Mouse (Mus musculus) retina, postnatal 7 days (tissue): ENCODE data around the gene Katnb1.
A peak's percentile ranks its signal among the peaks of the same experiment; 100 is the strongest.

ENCODE experiments used
- DNase-seq: peaks from one replicate; pipeline ENCODE4 v3.0.0-alpha.2; 2012; ENCODE audit warnings: low read depth, low spot score

Katnb1 gene

GRCm38 (mm10) chr8:95080381-95081341, at the start of gene Katnb1:
Gene Katnb1 (plus strand): TSS chr8:95081186.
- DNase-seq = peak; percentile 99

DNA sequence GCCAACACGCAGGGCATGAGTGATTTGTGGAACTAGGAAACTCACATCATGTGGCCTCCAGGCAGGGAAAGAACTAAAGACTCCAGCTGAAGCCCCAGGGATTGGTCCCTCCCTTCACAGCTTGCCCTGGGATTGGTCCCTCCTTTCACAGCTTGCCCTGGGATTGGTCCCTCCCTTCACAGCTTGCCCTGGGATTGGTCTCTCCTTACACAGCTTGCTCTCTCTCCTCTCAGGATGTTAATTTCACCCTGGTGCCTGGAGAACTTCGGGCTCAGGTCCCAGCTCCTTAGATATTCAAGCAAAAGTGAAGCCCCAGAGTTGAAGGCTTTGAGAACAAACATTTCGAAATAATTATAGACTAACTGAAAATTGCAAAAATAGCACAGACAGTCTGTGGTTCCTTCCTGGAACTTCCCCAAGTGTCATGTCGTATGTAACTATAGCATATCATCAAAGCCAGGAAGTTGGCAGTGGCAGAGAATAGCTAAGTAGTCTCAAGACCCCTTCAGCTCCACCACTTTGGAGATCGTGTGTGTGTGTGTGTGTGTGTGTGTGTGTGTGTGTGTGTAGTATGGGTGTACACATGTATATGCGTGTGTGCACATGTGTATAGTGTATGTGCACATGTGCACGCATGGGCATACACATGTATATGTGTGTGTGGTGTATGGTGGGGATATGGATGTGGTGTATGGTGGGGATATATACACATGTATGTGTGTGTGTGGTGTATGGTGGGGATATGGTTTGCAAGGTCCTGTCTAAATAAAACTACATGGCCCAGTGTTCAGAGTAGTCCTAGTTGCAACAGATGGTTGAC, 43.7 kb upstream of the Katnb1 start:
- no peak for DNase-seq

DNA sequence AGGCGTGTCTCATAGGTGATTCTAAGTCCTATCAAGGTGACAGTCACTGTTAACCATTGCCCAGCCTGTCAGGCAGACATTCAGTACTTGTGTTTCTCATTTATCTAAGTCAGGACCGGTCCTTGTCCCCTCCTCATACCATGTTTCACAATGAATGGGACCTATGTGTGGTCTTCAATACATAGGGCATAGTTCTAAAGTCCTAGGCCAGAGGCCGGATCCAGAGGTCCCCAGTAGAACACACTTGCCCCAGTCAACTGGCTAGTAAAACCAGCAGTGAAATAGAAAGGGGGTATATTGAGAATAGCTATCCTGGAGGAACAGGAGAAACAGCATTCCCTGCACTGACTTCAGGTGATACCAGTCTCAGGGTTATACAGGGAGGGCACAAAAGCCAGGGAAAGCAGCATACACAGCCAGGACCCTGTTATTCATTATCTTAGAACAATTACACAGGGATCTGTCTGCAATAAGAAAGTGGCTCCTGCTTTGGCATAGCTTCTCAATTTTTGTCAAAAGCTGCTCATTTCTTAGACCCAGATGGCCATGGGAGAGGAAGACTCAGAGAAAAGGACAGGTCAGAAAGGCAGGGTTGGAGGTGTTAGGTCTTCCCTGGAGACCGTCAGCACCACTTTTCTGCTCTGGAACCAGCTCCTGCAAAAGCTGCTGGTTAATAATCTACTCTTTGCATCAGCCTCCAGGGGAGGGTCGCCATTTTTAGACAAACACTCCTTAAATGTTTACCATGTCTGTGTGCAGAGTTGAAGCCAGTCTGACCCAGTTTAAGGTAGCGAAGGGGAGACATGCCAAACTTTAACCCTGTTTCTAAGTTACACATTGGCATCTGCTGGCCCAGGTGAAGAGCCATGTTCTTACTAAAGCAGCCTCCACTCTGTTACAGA, 38.9 kb upstream of the Katnb1 start:
- no peak for DNase-seq

DNA sequence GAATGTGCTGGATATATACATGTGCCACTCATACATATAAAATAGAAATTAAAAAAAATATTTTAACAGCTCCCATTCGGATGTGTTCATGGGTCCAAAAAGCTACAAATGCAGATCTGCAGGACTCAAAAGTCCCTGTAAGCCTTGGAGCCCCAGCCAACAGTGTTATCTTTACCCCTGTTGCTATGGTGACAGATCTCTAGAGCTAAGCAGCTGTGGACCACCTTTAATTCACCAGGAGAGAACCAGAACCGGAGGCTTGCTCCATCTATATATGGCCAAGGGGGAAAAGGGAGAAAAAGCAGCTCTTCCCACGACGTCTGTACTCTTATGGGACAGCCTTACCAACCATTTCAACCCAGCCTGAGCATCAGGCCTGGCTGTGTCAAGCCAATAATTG, 36.2 kb upstream of the Katnb1 start:
- DNase-seq = no peak

GRCm38 (mm10) chr8:95046982-95047381, 34.0 kb upstream of the Katnb1 start:
- DNase-seq = no peak

GRCm38 (mm10) chr8:95047884-95048680, 32.9 kb upstream of the Katnb1 start:
- DNase-seq = no peak

GRCm38 (mm10) chr8:95049636-95050035, 31.4 kb upstream of the Katnb1 start:
- DNase-seq = no peak

DNA sequence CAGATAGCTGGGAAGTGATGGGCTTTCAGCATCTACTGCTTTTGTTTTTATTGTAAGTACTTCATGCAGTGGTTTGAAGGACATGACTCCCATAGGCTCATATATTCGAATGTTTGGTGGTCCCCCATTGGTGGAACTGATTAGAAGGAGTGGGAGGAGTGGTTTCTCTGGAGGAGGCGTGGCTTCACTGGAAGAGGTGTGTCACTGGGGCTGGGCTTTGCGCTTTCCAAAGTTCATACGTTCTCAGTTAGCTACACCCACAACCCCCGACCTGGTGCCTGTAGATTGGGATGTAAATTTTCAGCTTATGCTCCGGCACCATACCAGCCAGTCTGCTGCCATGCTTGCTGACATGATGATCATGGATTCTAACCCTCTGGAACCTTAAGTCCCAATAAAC, 26.5 kb upstream of the Katnb1 start:
- DNase-seq = no peak

- no peak for DNase-seq
These were observed 26.0 kb upstream of the Katnb1 start, which contains the start of gene Drc7 for GRCm38 (mm10) chr8:95054927-95055510. Gene Drc7 (plus strand): TSS chr8:95055103.

DNA sequence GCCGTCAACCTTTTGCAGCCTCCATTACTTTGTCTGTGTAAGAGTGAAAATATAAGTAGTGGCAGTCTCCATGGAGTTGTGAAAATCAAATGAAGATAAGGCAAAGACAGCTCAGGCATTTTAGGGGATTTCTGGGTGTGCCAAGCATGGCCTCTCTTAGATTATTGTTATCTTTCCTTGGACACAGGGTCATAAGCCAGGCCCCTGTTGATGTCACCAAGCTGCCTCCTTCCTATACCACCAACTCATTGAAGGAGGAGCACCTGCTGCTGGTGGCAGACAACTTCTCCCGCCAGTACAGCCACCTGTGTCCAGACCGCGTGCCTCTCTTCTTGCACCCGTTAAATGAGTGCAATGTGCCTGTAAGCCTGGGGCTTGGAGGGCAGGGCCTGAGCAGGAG, 24.6 kb upstream of the Katnb1 start:
- no peak for DNase-seq

- no peak for DNase-seq
These were observed 22.3 kb upstream of the Katnb1 start for GRCm38 (mm10) chr8:95058661-95059060.

DNA sequence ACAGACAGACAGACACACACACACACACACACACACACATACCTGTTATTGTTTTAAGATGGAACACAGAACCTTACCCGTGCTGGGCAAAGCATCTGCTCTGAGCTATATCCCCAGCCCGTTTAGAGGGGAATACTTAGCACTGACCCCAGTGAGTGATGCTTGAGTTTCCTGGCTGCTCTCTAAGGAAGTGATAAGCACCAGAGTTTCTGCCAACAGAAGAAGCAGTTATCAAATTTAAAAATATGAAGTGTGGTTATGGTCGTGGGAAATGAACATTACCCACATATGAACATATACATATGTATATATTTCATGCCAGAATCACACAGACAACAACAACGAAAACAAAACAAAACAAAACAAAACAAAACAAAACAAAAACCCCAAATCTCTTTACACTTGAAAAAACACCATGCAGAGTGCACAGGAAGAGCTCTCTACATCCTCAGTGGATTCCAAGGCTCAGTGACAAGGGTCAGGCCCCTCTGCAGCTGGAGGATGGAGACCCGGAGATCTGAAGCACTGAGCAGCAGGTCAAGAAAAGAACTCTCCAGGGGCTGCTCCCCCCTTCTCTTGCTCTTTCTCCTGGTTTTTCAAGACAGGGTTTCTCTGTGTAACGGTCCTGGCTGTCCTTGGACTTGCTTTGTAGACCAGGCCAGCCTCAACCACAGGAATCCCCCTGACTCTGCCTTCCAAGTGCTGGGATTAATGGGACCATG, 21.0 kb upstream of the Katnb1 start:
- DNase-seq = no peak

DNA sequence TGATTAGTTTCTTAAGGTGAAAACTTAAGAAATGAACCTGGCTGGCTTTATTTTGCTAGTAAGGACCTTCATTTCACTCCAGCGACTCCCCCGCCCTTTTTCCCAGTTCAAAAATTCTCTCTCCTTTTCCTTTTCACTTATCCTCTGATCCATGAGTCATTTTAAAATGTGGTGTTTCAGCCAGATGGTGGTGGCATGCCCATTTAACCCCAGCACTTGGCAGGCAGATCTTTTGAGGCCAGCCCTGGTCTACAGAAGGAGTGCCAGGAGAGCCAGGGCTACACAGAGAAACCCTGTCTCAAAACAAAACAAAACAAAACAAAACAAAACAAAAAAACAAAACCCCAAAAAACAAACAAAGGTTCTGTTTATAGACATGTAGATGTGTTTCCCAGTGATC, 16.5 kb upstream of the Katnb1 start:
- no peak for DNase-seq

- DNase-seq = peak; percentile 42
These were observed 13.4 kb upstream of the Katnb1 start for GRCm38 (mm10) chr8:95067582-95067981.

- DNase-seq = no peak
These were observed 5.5 kb upstream of the Katnb1 start for GRCm38 (mm10) chr8:95075504-95075903.

GRCm38 (mm10) chr8:95076151-95076550, 4.8 kb upstream of the Katnb1 start:
- DNase-seq = no peak

- no peak for DNase-seq
These were observed 2.9 kb upstream of the Katnb1 start for GRCm38 (mm10) chr8:95078055-95078454.

- no peak for DNase-seq
These were observed 1.7 kb upstream of the Katnb1 start for GRCm38 (mm10) chr8:95079305-95079704.

DNA sequence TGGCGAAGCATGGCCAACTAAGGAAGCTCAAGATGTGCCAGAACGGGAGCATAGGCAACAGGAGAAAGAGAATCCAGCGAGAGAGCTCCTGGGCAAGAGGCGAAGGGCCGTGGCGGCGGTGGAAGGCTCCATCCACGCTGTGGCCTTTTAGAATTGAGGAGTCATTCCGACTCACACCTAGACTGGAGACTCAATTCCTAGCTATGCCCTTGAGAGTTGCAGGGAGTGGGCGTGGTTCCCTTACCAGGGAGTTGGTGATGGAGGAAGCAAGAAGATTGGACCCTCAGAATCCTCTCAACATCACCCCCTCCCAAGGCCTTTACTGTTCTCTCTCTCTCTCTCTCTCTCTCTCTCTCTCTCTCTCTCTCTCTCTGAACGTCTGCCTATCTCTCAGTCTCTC, 664 bp downstream of the Katnb1 start:
- no peak for DNase-seq

GRCm38 (mm10) chr8:95084261-95084660, 3.3 kb downstream of the Katnb1 start:
- DNase-seq = no peak
